Mouse (Mus musculus): ENCODE results near the gene Ttc21a. TPM values are rescaled to one million over a fixed set of nuclear protein-coding genes. Genes with fewer than 3 reads are reported as not detected.

Gene Ttc21a
- polyA plus RNA-seq, 1 experiment from 2014 or later, result 1.5 TPM

GRCm38 (mm10) chr9:119943326-119943725 is 5.9 kb downstream of the Ttc21a start:
- no peaks in the 10 kb centered on the region for H3K9me3 ChIP-seq
- WGBS, result 44% methylated on average over 1 of the region's 1 CpGs
- no peak for ATAC-seq (ENCODE audit: low FRiP score, low read depth)
- no peaks in the 10 kb centered on the region for H3K36me3 ChIP-seq
- H3K27ac ChIP-seq (replicated peaks), result no peak overlapping the region
- no peaks in the 10 kb centered on the region for H3K4me1 ChIP-seq (replicated peaks)
- H3K9ac ChIP-seq, result no peak overlapping the region
- H3K27me3 ChIP-seq, result no peaks in the 10 kb centered on the region
- no peak overlapping the region for H3K4me2 ChIP-seq
- H3K4me3 ChIP-seq, result no peak overlapping the region

GRCm38 (mm10) chr9:119945173-119945900 is 7.9 kb downstream of the Ttc21a start:
- Histone ChIP-seq H3K4me2 (no peak overlapping the region), H3K27me3 (no peaks in the 10 kb centered on the region), H3K27ac (replicated peaks) (no peak overlapping the region), H3K9me3 (no peaks in the 10 kb centered on the region), H3K9ac (no peak overlapping the region), H3K4me1 (replicated peaks) (no peaks in the 10 kb centered on the region; the same call in 1 of the 2 replicates), H3K36me3 (no peaks in the 10 kb centered on the region), H3K4me3 (no peak overlapping the region)
- WGBS, result 75% methylated on average over 12 of the region's 12 CpGs
- no peak for ATAC-seq (ENCODE audit: low FRiP score, low read depth)

GRCm38 (mm10) chr9:119948804-119949203 is 11.4 kb downstream of the Ttc21a start:
- Histone ChIP-seq H3K27me3 (no peaks in the 10 kb centered on the region), H3K4me1 (replicated peaks) (no peaks in the 10 kb centered on the region; the same call in 1 of the 2 replicates), H3K36me3 (no peaks in the 10 kb centered on the region), H3K27ac (replicated peaks) (no peak overlapping the region), H3K9me3 (no peaks in the 10 kb centered on the region), H3K4me3 (no peak overlapping the region), H3K4me2 (no peak overlapping the region), H3K9ac (no peak overlapping the region)
- WGBS, result 52% methylated on average over 3 of the region's 3 CpGs
- no peak for ATAC-seq (ENCODE audit: low FRiP score, low read depth)

GRCm38 (mm10) chr9:119950434-119950833 is 13.0 kb downstream of the Ttc21a start:
- Histone ChIP-seq H3K9ac (no peak overlapping the region), H3K4me1 (replicated peaks) (no peaks in the 10 kb centered on the region; the same call in 1 of the 2 replicates), H3K27ac (replicated peaks) (no peak overlapping the region), H3K4me2 (no peak overlapping the region), H3K9me3 (no peaks in the 10 kb centered on the region), H3K4me3 (no peak overlapping the region), H3K36me3 (no peaks in the 10 kb centered on the region), H3K27me3 (no peaks in the 10 kb centered on the region)
- ATAC-seq (ENCODE audit: low FRiP score, low read depth), result no peak
- WGBS, result 45% methylated on average over 6 of the region's 6 CpGs

GRCm38 (mm10) chr9:119951388-119951787 is 14.0 kb downstream of the Ttc21a start:
- ATAC-seq (ENCODE audit: low FRiP score, low read depth), result no peak
- Histone ChIP-seq H3K36me3 (no peaks in the 10 kb centered on the region), H3K4me3 (no peak overlapping the region), H3K9ac (no peak overlapping the region), H3K4me1 (replicated peaks) (no peaks in the 10 kb centered on the region; the same call in 1 of the 2 replicates), H3K27me3 (no peaks in the 10 kb centered on the region), H3K9me3 (no peaks in the 10 kb centered on the region), H3K4me2 (no peak overlapping the region), H3K27ac (replicated peaks) (no peak overlapping the region)
- WGBS, result 88% methylated on average over 9 of the region's 9 CpGs

- no peak overlapping the region for H3K4me3 ChIP-seq
- H3K9me3 ChIP-seq, result no peaks in the 10 kb centered on the region
- H3K27ac ChIP-seq (replicated peaks), result no peak overlapping the region
- H3K9ac ChIP-seq, result no peak overlapping the region
- ATAC-seq (ENCODE audit: low FRiP score, low read depth), result no peak
- no peak overlapping the region for H3K4me2 ChIP-seq
- H3K27me3 ChIP-seq, result no peaks in the 10 kb centered on the region
- no peaks in the 10 kb centered on the region for H3K36me3 ChIP-seq
- H3K4me1 ChIP-seq (replicated peaks), result no peaks in the 10 kb centered on the region
- 86% methylated on average over 9 of the region's 9 CpGs for WGBS
Measured at GRCm38 (mm10) chr9:119958835-119959234, 21.4 kb downstream of the Ttc21a start.

- Histone ChIP-seq H3K9me3 (no peaks in the 10 kb centered on the region), H3K4me2 (no peak overlapping the region), H3K36me3 (no peaks in the 10 kb centered on the region), H3K27me3 (no peaks in the 10 kb centered on the region), H3K4me3 (no peak overlapping the region), H3K27ac (replicated peaks) (no peak overlapping the region), H3K9ac (no peak overlapping the region), H3K4me1 (replicated peaks) (no peaks in the 10 kb centered on the region)
- no peak for ATAC-seq (ENCODE audit: low FRiP score, low read depth)
- 86% methylated on average over 4 of the region's 4 CpGs for WGBS
Measured at GRCm38 (mm10) chr9:119962216-119962615, 24.8 kb downstream of the Ttc21a start.

- Histone ChIP-seq H3K4me1 (replicated peaks) (no peaks in the 10 kb centered on the region), H3K4me3 (no peak overlapping the region), H3K27me3 (no peaks in the 10 kb centered on the region), H3K9me3 (no peaks in the 10 kb centered on the region), H3K4me2 (0 out of 2 replicates have a peak overlapping the region, but pooled peaks have one; percentile 1), H3K27ac (replicated peaks) (no peak overlapping the region), H3K9ac (no peak overlapping the region), H3K36me3 (no peaks in the 10 kb centered on the region)
- 17% methylated on average over 21 of the region's 21 CpGs for WGBS
- no peak for ATAC-seq (ENCODE audit: low FRiP score, low read depth)
Measured at GRCm38 (mm10) chr9:119962987-119963667, 25.7 kb downstream of the Ttc21a start.

GRCm38 (mm10) chr9:119964206-119964605 is 26.8 kb downstream of the Ttc21a start:
- Histone ChIP-seq H3K36me3 (no peaks in the 10 kb centered on the region), H3K4me1 (replicated peaks) (no peaks in the 10 kb centered on the region), H3K4me3 (no peak overlapping the region), H3K4me2 (no peak overlapping the region), H3K9me3 (no peaks in the 10 kb centered on the region), H3K9ac (no peak overlapping the region), H3K27me3 (no peaks in the 10 kb centered on the region), H3K27ac (replicated peaks) (no peak overlapping the region)
- 77% methylated on average over 3 of the region's 3 CpGs for WGBS
- ATAC-seq (ENCODE audit: low FRiP score, low read depth), result no peak

GRCm38 (mm10) chr9:119965186-119965585 is 27.8 kb downstream of the Ttc21a start:
- Histone ChIP-seq H3K4me2 (no peak overlapping the region), H3K9me3 (no peaks in the 10 kb centered on the region), H3K4me3 (no peak overlapping the region), H3K4me1 (replicated peaks) (peaks cover 3% of the 10 kb centered on the region), H3K9ac (no peak overlapping the region), H3K36me3 (no peaks in the 10 kb centered on the region), H3K27me3 (no peaks in the 10 kb centered on the region), H3K27ac (replicated peaks) (no peak overlapping the region)
- WGBS, result 77% methylated on average over 3 of the region's 3 CpGs
- no peak for ATAC-seq (ENCODE audit: low FRiP score, low read depth)

- Histone ChIP-seq H3K4me2 (no peak overlapping the region), H3K27me3 (no peaks in the 10 kb centered on the region), H3K4me1 (replicated peaks) (peaks cover 15% of the 10 kb centered on the region), H3K36me3 (no peaks in the 10 kb centered on the region), H3K9me3 (no peaks in the 10 kb centered on the region), H3K4me3 (no peak overlapping the region), H3K27ac (replicated peaks) (no peak overlapping the region), H3K9ac (no peak overlapping the region)
- 85% methylated on average over 26 of the region's 26 CpGs for WGBS
- no peak for ATAC-seq (ENCODE audit: low FRiP score, low read depth)
Measured at GRCm38 (mm10) chr9:119966221-119966910, 29.0 kb downstream of the Ttc21a start.

- no peaks in the 10 kb centered on the region for H3K36me3 ChIP-seq
- H3K27me3 ChIP-seq, result no peaks in the 10 kb centered on the region
- no peak overlapping the region for H3K4me3 ChIP-seq
- H3K4me2 ChIP-seq, result no peak overlapping the region
- ATAC-seq (ENCODE audit: low FRiP score, low read depth), result no peak
- H3K9ac ChIP-seq, result no peak overlapping the region
- H3K9me3 ChIP-seq, result no peaks in the 10 kb centered on the region
- H3K27ac ChIP-seq (replicated peaks), result no peak overlapping the region
- WGBS, result 82% methylated on average over 7 of the region's 7 CpGs
- peaks cover 25% of the 10 kb centered on the region for H3K4me1 ChIP-seq (replicated peaks)
Measured at GRCm38 (mm10) chr9:119969811-119970210, 32.4 kb downstream of the Ttc21a start.
